Mouse (Mus musculus) CH12F3 (cell line): ENCODE measurements around the gene Pi4k2a.
"Not testable (repeated sequence)": the region's sequence is repeated elsewhere in the genome, so short reads cannot be mapped to it uniquely, and the experiment has no call there.

ENCODE experiments used
- in situ Hi-C: fragments of 300-500 bp; cut with MboI; formaldehyde crosslinking; loops from 2 replicates; pipeline ENCODE4 v1.14.3; 2020; ENCODE audit warnings: low sequenced_read_pairs

The Pi4k2a gene

DNA sequence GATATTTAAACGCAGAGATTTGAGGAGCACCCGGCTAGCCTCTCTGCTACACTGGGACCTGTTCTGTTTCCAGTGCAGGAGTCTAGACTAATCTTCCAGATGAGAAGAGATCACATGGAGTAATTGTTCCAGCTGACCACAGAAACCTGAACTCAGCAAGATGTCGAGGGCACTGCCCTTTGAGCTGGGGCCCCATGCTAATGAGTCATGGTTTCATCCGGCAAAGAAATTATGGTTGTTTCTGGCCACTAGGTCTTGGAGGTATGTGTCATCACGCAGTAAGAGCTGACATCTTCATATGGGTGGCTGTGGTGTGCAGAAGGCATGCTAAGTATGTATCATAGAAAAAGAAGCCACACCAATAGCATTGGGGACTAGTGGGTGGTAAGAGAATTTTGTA lies 10.3 kb upstream of the Pi4k2a start:
- in situ Hi-C loops: no loop called here

DNA sequence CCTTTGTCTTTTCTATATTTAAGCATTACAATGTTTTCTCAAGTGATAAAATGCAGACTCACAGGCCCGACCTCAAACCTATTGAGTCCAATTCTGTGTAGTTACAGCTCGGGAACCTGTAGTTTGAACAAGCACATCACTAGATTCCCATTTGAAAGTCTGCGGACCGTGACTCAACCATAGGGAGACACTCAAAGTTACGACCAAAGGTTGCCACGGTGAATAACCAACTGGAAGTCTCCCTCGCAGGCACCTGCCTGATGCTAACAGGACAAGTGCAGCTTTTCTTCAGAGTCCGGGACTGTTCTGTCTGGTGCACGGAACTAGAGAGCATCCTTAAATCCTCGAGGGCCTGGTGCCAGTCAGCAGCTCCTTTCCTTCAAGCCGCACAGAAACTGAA lies 9.8 kb upstream of the Pi4k2a start:
- in situ Hi-C loops: no loop called here

DNA sequence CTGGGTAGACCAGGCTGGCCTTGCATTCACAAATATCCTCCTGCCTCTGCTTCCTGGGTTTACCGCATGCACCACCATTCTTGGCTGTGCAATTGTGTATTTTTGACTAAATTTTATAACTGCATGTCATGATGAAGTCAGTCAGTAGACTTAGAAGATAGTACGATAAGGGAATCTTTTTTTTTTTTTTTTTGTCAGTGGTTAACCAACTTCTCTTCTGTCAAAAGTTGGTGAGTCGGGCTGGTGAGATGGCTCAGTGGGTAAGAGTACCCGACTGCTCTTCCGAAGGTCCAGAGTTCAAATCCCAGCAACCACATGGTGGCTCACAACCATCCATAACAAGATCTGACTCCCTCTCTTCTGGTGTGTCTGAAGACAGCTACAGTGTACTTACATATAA lies 8.7 kb upstream of the Pi4k2a start:
- in situ Hi-C loops: not testable (repeated sequence)

DNA sequence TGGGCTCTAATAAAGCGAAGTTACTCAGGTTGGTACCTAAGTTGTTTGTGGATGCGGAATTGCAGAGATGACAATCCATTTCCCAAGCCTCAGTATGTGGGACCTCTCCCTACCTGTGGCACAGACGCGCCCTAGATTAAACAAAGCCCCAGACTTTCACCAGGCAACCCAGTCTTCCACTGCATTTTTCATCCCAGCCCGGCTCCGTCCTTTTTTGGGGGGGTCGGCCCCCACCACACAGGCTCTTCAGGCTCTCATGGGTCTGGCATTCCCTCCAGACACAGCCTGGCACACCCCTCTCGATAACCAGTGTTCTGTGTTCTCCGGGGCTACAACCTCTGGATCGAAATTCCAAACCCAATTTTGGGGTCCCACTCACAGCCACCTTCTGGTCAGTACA lies 4.6 kb upstream of the Pi4k2a start:
- in situ Hi-C loops: no loop called here

DNA sequence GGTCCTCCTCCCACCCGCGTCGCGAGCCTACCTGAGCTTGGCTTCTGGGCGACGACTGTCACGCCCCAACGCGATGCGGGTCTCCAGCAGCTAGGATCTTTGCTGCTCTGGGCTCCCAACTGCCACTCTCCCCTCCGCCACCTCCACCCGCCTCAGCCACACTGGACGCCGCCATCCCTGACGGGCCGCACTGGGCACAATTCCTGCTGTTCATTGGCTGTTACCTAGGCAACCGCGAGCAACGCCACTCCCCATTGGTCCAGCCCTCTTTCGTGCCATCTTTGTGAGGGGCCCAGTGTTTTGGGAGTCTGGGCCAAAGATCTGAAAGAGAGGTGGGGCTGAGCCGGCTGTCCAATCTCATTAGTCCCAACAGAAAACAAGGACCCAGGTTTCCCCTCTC lies 4.1 kb upstream of the Pi4k2a start, which contains the start of gene Morn4:
Gene Morn4, minus strand, starts transcription at position 192 of the 400 bp plus-strand sequence.
- in situ Hi-C loops: no loop called here

DNA sequence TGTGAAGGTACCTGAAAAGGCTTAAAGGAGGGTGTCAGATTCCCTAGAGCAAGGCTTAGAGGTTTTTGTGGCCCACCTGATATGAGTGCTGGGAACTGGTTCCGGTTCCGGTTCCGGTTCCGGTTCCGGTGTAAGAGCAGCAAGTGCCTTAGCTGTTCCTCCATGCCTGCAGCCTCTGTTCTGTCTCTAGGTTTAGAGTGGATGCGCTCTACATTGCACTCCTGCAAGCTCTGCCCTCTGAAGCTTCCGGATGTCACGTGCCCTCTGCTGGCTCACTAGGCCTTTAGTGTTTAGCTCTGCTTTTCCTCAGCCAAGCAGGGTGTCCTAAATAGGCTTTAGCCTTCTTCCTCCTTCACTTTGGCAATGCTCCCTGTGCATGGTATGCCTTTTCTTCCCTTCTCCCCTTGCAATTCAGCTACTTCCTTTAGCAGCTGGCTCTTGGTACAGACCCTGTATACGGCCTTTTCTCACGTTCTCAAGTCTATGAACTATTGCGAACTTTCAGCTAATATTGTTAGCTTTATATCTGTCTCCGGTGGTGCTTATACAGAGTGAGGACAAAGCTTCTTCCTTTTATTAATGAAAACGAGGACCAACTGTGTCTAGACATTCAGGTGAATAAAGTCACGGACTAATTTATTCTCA lies 1.0 kb upstream of the Pi4k2a start:
- in situ Hi-C loops: no loop called here

DNA sequence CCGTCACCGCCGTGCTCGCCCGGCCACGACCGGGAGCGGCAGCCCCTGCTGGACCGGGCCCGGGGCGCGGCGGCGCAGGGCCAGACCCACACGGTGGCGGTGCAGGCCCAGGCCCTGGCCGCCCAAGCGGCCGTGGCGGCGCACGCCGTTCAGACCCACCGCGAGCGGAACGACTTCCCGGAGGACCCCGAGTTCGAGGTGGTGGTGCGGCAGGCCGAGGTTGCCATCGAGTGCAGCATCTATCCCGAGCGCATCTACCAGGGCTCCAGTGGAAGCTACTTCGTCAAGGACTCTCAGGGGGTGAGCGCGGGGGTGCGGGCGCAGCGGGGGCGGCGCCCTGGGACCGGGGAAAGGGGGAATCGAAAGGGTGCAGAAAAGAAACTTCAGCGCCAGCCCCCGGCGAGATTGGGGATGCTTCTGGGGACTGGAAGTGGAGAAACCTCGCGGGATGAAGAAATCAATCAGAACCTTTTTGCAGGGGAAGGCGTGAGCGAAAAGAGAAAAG lies 419 bp downstream of the Pi4k2a start:
- in situ Hi-C loops: no loop called here

DNA sequence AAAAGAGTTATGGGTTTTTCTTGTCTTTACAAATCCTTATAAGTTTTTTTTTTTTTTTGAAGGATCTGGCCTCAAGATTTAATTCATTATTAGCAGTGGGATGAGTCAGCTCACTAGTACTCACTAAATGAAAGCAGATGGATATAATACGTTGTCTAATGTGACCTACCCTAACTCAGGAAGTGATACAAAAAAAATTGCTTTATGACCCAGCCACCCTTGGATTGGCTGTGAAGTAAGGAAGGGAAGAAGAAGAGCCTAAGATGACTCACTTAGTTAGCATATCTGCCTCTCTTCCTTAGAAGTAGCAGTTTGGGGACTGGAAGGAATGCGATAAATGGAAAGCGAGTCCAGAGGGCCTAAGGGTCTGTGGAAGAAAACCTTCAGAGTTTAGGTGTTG lies 9.1 kb downstream of the Pi4k2a start:
- in situ Hi-C loops: no loop called here

DNA sequence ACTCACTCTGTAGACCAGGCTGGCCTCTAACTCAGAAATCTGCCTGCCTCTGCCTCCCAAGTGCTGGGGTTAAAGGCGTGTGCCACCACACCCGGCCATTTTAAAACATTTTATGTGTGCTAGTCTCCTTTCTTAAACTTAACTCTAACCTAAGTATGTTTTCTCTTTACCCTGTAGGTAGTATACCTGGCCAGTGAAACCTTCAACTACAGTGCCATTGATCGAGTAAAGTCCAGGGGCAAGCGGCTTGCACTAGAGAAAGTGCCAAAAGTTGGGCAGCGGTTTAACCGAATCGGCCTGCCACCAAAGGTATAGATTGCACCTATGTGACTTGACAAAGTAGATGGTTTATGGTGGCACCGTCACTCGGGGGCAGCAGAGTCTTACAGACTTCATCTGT lies 14.4 kb downstream of the Pi4k2a start:
- in situ Hi-C loops: no loop called here

DNA sequence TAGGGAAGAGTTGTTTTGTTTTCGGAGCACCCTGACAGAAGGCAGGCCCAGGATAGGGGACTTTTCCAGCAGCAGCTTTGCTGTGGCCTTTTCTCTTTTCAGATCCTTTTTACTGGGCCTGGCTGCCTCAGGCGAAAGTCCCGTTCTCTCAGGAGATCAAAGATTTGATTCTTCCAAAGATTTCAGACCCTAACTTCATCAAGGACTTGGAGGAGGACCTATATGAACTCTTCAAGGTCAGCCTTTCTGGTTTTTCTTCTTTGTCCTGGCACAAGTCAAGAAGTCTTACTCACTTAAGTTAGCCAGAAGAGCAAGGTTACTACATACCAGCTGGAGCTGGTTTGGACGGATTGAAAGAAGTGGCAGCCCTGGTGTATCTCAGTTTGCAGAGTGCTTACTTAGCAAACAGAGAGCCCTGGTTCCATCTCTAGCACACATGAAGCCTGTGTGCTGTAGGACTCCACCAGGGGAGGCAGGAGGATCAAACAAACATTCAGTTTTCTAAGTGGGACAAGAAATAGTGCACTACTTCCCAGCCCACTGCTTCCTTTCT lies 25.6 kb downstream of the Pi4k2a start:
- in situ Hi-C loops: no loop called here

DNA sequence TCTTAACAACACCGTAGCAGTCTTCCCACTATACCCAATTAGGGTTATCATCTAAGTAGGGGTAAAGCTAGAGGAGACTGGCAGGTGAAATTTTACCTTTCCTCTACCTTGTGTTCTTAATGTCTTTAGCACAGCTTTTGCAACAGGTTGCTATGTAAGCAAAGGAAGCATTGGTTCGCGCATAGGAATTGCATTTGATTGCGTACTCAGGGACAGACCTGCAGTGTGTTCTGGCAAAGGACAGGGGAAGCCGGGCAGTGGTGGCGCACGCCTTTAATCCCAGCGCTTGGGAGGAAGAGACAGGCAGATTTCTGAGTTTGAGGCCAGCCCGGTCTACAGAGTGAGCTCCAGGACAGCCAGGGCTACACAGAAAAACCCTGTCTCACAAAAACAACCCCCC lies 27.9 kb downstream of the Pi4k2a start:
- in situ Hi-C loops: no loop called here

DNA sequence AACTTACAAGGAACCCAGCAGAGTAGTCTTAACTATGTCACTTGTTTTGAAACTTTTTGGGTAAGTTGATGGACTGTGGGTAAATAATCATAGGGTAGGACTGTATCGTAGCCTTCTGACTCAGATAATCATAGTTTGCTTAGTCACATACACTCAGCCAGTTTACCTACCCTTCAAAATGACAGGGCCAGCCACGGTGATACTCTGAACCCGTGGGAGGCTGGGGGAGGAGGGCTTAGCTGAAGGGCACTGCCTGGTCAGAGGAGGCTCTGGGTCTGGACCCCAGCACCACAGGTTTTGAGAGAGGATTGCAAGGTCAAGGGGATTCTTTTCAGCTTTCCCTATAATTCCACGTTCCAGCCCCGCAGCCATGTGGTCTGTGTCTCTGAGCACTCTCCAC lies 28.3 kb downstream of the Pi4k2a start:
- in situ Hi-C loops: no loop called here

DNA sequence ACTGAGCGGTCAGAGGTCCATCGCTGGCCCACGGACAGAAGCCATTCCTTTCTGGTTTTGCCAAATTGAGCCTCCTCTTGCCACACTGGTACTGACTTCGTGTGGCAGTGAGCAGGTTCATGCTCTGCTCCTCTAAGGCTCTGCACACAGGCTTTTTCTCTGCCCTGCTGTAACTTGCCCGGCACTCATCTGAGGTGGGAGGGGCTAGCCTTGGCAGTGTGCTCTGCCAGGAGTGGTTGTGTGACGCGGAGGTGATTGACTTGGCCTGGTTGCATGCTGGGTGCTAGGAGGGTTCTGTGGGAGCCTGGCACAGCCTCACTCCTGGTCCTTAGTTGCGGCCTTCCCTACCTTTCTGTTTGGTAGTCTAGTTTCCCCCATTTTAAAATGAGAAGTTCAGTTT lies 30.2 kb downstream of the Pi4k2a start:
- in situ Hi-C loops: no loop called here

DNA sequence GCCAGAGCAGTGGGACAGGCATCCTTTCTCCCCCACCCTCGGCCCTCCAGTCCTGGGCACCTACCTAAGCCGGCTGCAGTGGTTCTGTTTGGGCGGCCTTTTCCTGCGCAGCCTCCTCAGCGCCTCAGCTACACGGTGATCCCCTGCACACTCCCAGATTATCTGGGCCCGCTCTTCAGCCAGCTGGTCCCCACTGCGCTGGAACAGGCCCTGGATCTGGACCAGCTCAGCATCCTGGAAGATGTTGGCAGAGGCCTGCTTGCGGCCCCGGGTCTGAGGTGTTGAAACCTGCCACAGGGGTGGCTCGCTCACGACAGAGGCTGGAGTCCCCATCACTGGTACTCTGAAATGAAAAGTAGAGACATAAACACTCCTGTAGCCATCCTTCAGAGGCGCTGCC lies 34.4 kb downstream of the Pi4k2a start:
- in situ Hi-C loops: no loop called here

DNA sequence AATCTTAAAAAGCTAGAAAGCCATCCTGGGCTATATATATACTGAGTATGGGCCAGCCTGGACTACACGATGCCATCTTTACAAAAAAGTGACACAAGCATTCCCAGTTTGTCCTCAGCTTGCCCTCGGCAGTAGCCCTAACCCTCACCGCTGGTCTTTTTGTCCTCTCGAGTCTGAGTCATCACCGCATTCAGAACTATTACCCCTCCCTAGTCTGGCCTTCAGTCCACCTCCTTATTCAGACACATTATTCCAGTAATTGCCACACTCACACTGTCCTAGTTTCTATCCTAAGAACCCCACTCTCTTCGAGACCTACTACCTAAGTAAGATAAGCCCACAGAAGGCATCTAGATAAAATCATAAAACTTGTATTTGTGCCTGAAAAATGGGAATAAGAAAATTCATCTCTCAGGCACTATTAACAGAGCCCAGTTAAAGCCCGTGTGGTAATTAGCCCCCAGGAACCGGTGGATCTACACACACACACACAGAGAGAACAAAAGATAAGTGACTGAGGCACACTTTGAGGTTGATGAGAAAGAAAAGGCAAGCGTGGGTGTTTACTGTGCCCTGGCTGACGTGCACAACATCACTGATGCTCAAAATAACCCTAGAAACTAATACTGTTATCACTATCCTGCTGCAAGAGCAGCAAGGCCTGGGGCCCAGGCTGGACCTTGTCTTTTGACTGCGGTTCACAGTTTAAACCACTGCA lies 35.4 kb downstream of the Pi4k2a start:
- in situ Hi-C loops: no loop called here

DNA sequence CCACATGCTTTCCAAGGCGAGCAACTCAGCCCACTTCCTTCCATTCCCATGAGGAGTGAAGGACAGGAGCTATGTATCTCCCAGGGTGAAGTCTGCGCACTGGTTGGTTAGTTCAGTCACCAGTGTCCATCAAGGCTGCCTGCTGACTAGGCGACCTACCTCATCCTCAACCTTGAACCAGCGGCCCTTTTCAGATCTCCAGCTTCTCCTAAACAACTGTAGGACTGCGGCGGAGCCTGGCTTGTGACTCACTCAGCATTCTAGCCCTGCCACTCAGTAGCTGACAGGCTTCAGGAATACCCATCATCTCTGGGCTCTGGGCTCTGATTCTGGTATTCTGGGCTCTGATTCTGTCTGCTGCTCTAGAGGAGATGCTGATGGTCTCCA lies 35.9 kb downstream of the Pi4k2a start:
- in situ Hi-C loops: no loop called here

DNA sequence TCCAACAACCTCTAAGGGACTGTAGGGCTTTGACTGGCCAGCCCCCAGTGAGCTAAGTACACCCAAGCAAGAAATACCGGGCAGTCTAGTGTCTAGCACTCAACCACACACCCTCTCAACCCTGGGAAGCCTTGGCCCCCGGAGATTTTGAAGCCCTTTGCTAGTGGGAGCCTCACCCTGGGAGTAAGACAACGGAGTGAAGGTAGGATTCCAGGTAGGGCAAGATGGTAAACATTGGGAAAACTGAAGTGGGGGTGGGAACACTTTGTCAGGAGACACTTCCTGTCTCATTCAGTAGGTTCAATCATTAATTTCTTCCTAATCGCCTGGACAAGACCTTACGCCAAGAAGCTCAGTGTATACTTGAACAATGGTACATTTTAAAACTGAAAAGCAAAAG lies 36.8 kb downstream of the Pi4k2a start:
- in situ Hi-C loops: no loop called here

DNA sequence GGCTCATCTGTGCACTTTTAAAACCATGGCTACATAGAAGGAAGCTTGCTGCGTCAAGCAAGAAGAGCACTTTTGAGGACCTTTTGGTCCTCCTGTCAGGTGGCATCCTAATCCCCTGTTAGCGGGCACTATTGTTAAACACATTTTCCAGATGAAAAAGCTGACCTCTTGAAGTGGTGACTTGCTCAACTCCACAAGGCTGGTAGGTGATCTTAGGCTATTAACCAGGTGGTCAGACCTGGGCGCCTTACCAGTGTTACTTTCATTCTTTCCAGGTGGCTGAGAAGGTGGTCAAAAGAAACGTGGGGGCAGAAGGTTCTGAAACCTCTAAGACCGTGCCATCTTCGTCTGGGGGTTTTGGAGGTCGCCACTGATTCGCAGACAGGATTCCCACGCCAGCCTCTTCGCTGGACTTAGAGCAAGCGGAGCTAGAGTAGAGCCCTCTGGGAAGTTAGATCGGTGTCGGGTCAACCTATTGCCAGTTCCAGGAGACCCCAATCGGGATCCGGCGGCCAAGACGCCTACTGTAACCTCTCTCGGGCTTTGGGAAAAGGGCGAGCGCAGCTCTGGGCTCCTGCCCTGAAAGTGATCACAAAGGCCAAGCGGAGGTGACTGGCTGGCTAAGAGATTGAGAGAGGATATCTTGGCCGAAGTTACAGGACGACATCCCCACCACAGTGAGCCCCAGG lies 37.9 kb downstream of the Pi4k2a start:
- in situ Hi-C loops: no loop called here

DNA sequence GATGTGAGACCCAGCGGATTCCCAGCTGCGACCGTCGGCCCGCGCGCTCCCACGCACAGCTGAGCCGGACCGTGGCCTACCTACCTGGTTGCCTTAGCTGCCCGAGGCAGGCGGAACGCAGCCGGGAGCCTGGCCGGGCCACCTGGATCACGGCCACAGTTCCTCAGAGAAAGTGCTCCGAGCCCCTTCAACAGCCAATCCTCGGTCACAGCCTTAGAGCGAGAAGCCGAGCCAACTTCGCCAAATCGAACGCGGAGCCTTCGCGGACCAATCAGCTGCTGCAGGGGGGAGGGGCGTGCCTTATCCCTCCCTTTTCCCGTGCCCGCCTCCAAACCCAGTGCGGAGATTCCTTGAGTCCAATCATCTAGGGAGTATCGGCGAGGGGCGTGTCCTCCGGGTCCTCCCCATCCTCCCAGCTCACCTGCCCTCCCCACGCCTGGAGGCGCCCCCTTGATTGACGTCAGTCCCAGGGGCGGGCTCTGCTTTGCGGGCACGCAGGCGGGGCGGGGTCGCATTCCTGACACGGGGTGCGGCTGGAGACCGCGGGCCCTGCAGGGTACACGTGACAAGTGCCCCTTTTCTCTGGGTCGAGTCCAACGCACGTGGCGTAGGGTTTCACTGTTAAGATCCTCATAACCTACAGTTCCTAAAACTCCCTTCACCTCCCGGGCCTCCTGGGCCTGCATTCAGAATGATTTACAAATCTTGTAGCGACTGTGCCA lies 38.7 kb downstream of the Pi4k2a start, which contains the start of gene Avpi1:
Gene Avpi1, minus strand, starts transcription at position 273 of the 722 bp plus-strand sequence.
- in situ Hi-C loops: no loop called here

DNA sequence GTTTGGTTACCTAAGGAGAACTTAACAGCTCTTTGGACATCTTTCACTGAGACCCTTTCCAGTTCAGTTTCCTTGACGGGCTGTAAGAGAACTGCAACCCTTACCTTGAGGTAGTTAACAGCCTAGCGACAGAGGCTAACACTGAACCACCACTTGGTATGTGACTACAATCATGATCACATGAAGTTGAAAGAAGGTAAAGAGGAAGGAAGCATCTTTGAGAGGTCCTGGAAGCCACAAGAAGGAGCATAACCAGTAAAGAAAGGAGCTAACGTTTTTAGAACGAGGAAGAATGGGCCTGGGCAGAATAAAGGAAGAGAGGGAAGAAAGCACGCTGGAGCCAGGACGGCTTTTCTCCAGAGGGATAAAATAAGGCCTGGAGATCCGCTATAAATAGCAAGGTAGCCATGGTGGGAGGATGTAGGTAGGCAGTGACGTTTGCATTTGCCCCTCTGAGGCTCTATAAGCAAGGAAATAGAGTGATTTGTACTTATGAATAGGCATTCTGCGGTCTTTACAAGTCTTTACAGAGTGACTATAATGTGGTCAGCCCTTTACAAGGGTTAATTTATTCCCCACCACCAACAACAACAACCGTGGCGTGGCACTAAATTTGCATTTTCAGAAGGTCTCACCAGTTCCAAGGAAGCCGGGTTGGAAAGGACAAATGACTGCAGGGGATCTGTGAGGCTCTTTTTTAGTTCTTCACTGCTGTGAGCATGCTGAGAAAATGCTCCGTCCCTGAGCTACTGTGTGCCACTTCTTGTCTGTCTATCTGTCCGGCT lies 39.4 kb downstream of the Pi4k2a start:
- in situ Hi-C loops: no loop called here
